Mouse (Mus musculus) stomach, postnatal 0 days (tissue): Measurements from ENCODE around the gene Sugt1. TPM values are rescaled to one million over a fixed set of nuclear protein-coding genes. Genes with fewer than 3 reads are reported as not detected.

Experiments
- ATAC-seq: fragments of 200-750 bp; cut with Nextera tagmentation; 2 replicates; pipeline ENCODE4 v1.8.0; 2017; ENCODE audit not compliant: low FRiP score, low TSS enrichment
- DNase-seq: peaks from one replicate; pipeline ENCODE4 v3.0.0-alpha.2; 2016; ENCODE audit warnings: low spot score
- H3K27ac ChIP-seq: fragments of 300-500 bp; sonication (generic); replicated peaks from 2 replicates; pipeline ENCODE4 v1.5.1; 2014; ENCODE audit warnings: mild to moderate bottlenecking, control low read depth
- H3K27me3 ChIP-seq: fragments of 300-500 bp; sonication (generic); 2 replicates; pipeline ENCODE4 v1.6.1; 2014; ENCODE audit warnings: low read length; ENCODE audit not compliant: control insufficient read depth, insufficient read depth
- H3K36me3 ChIP-seq: fragments of 300-500 bp; sonication (generic); 2 replicates; pipeline ENCODE4 v1.6.1; 2014; ENCODE audit warnings: low read length, mixed read lengths; ENCODE audit not compliant: control insufficient read depth, insufficient read depth
- H3K4me1 ChIP-seq: fragments of 300-500 bp; sonication (generic); replicated peaks from 2 replicates; pipeline ENCODE4 v1.6.1; 2014; ENCODE audit warnings: antibody characterized with exemption; ENCODE audit not compliant: control insufficient read depth, insufficient read depth
- H3K4me2 ChIP-seq: fragments of 300-500 bp; sonication (generic); replicated peaks from 2 replicates; pipeline ENCODE4 v1.6.1; 2014; ENCODE audit warnings: low read depth, mild to moderate bottlenecking, control low read depth, moderate library complexity
- H3K4me3 ChIP-seq: fragments of 300-500 bp; sonication (generic); 2 replicates; pipeline ENCODE4 v1.5.1; 2014; ENCODE audit warnings: low read depth, low read length, control low read depth
- H3K9ac ChIP-seq: fragments of 300-500 bp; sonication (generic); 2 replicates; pipeline ENCODE4 v1.6.1; 2014; ENCODE audit warnings: mild to moderate bottlenecking, low read length, control low read depth, mixed read lengths
- H3K9me3 ChIP-seq: fragments of 300-500 bp; sonication (generic); 2 replicates; pipeline ENCODE4 v1.6.1; 2016; ENCODE audit warnings: low read length; ENCODE audit not compliant: control insufficient read depth
- CTCF ChIP-seq: IDR thresholded peaks from 2 replicates; pipeline ENCODE4 v1.5.1; 2016; ENCODE audit warnings: antibody characterized with exemption, low read depth, mild to moderate bottlenecking, moderate library complexity
- EP300 ChIP-seq: optimal IDR thresholded peaks from 2 replicates; pipeline ENCODE3; 2016; ENCODE audit warnings: antibody characterized with exemption
- WGBS: fragments of 180-500 bp; shearing (Covaris S2); extraction: QIAGEN DNeasy Blood & Tissue Kit; methylation state at CpG from one replicate; pipeline ENCODE4 v1.1.7; 2014; 5-methylcytosine and 5-hydroxymethylcytosine counted together
- polyA plus RNA-seq: library from polyadenylated mRNA; unstranded; fragments of >200 nt; fragmentation: Nextera tagmentation; extraction: Ambion mirVana; gene quantifications from 2 replicates; pipeline ENCODE4 v1.2.1, GENCODE M21; 2015

Sugt1 gene
- polyA plus RNA-seq, 1 experiment from 2014 or later = 73.7 TPM

GRCm38 (mm10) chr14:79608286-79608685, 20.8 kb downstream of the Sugt1 start:
- WGBS = 91% methylated on average over 6 of the region's 6 CpGs
- Histone ChIP-seq H3K9me3 (no peaks in the 10 kb centered on the region), H3K4me3 (no peak overlapping the region), H3K27me3 (no peaks in the 10 kb centered on the region), H3K4me2 (no peak overlapping the region), H3K9ac (no peak overlapping the region), H3K27ac (no peak overlapping the region), H3K4me1 (no peaks in the 10 kb centered on the region), H3K36me3 (peaks cover 9% of the 10 kb centered on the region)
- no peak for ATAC-seq
- DNase-seq = no peak
- no peak for TF ChIP-seq EP300
- TF ChIP-seq CTCF = no peak

DNA sequence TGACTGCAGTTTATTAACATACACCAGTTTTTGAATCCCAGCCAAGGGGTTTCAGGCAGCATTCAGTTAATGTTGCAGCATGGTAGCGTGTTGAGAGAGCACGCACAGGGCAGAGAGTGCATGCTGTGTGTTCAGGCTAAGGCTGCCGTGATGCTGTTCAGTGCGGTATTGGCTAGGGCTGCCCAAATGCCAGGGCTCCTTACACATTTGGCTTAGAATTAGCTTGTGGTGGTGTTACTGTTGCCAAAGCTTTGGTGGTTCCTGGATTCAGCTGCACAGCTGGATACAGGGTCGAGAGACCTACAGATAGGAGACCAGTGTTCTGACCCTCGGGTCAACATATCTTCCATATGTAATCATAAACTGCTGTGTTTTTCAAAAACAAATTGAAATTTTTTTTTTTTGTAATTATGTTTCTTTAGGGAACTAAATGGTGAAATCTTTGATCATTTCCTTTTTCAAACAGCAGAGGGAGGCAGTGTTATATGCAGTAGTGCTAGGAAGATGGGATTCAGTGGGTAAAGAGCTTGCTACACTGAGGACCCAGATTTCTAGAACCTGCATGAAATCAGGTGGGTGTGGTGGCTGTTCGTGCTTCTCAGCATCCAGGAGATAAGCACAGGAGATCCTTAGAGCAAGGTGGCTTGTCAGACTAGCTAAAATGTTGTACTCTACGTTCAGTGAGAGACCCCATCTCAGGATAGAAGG, 29.8 kb downstream of the Sugt1 start:
- Histone ChIP-seq H3K9ac (no peak overlapping the region), H3K4me3 (no peak overlapping the region), H3K36me3 (0 out of 2 replicates have a peak, but pooled peaks cover 6% of the 10 kb centered on the region), H3K4me2 (no peak overlapping the region), H3K4me1 (no peaks in the 10 kb centered on the region), H3K9me3 (no peaks in the 10 kb centered on the region), H3K27ac (no peak overlapping the region), H3K27me3 (no peaks in the 10 kb centered on the region)
- 83% methylated on average over 8 of the region's 8 CpGs for WGBS
- DNase-seq (no peak), ATAC-seq (no peak)
- TF ChIP-seq CTCF (peak; percentile 77), EP300 (no peak)

DNA sequence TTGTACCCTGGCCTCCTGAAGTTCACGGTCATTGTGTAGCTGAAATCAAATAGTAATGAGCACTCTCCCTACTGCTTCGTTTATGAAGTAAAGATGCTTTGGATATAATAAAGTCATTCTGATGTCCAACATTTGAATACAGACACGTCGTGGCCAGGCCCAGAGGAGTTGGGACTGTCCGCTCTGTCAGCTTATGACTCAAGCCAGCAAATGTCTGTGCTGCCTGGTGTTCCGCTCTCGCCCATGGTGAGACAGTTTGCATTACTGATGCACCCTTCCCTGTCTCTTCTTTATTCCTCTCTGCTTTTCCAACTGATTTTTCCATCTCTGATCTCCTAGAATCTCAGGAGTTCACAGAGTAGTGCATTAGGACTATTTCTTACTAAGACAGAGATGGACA, 32.3 kb downstream of the Sugt1 start:
- no peak overlapping the region for H3K27ac ChIP-seq
- 91% methylated on average over 7 of the region's 7 CpGs for WGBS
- no peaks in the 10 kb centered on the region for H3K9me3 ChIP-seq
- H3K27me3 ChIP-seq = no peaks in the 10 kb centered on the region
- H3K36me3 ChIP-seq = no peaks in the 10 kb centered on the region
- DNase-seq (no peak), ATAC-seq (no peak)
- no peak overlapping the region for H3K4me2 ChIP-seq
- TF ChIP-seq EP300 = no peak
- TF ChIP-seq CTCF = no peak
- no peak overlapping the region for H3K4me3 ChIP-seq
- no peak overlapping the region for H3K9ac ChIP-seq
- H3K4me1 ChIP-seq = no peaks in the 10 kb centered on the region

GRCm38 (mm10) chr14:79621143-79621542, 33.7 kb downstream of the Sugt1 start:
- TF ChIP-seq EP300 (no peak), CTCF (no peak)
- H3K36me3 ChIP-seq = no peaks in the 10 kb centered on the region; the same call in 1 of the 2 replicates
- no peaks in the 10 kb centered on the region for H3K9me3 ChIP-seq
- no peak overlapping the region for H3K4me3 ChIP-seq
- DNase-seq = no peak
- H3K27ac ChIP-seq = no peak overlapping the region
- H3K27me3 ChIP-seq = no peaks in the 10 kb centered on the region
- no peak for ATAC-seq
- WGBS = 57% methylated on average over 3 of the region's 3 CpGs
- no peak overlapping the region for H3K9ac ChIP-seq
- H3K4me2 ChIP-seq = no peak overlapping the region
- H3K4me1 ChIP-seq = no peaks in the 10 kb centered on the region

DNA sequence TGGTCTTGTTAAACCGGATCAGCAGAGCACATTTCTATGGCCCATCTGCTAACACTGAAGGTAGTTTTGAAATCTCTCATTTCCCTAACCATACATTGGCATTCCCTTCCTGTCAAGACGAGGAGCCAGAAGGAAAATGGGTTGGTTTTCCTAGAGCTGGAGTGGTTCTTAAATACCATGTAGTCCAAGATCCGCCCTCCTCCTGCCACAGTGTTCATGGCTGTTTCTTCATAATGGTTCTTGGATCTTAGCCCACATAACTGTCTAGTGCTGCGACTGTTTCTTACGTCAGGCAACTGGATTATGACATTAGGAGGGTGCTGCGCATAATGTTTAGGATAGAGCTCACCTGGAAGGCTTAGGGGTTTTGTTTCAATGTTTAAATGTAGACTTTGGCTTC, 44.8 kb downstream of the Sugt1 start:
- ATAC-seq = no peak
- no peak overlapping the region for H3K4me3 ChIP-seq
- H3K4me1 ChIP-seq = no peaks in the 10 kb centered on the region
- no peak overlapping the region for H3K9ac ChIP-seq
- peaks cover 3% of the 10 kb centered on the region; the same call in 1 of the 2 replicates for H3K36me3 ChIP-seq
- DNase-seq = no peak
- H3K27me3 ChIP-seq = no peaks in the 10 kb centered on the region
- no peak overlapping the region for H3K4me2 ChIP-seq
- no peaks in the 10 kb centered on the region for H3K9me3 ChIP-seq
- 76% methylated on average over 6 of the region's 6 CpGs for WGBS
- no peak for TF ChIP-seq EP300
- TF ChIP-seq CTCF = no peak
- H3K27ac ChIP-seq = no peak overlapping the region

- Histone ChIP-seq H3K4me1 (no peaks in the 10 kb centered on the region), H3K27ac (no peak overlapping the region), H3K4me2 (no peak overlapping the region), H3K9me3 (no peaks in the 10 kb centered on the region), H3K36me3 (peaks cover 3% of the 10 kb centered on the region; the same call in 1 of the 2 replicates), H3K27me3 (no peaks in the 10 kb centered on the region), H3K4me3 (no peak overlapping the region), H3K9ac (no peak overlapping the region)
- DNase-seq = no peak
- no peak for ATAC-seq
- TF ChIP-seq EP300 (no peak), CTCF (no peak)
- WGBS = 91% methylated on average over 2 of the region's 2 CpGs
Measured at GRCm38 (mm10) chr14:79633196-79633595, 45.7 kb downstream of the Sugt1 start.
